Mouse (Mus musculus) kidney, adult 11 months (tissue): ENCODE results near the gene Clasp2.
"Not testable (repeated sequence)": the region's sequence is repeated elsewhere in the genome, so short reads cannot be mapped to it uniquely, and the experiment has no call there.

Experiments used
- DNase-seq: peaks from one replicate; pipeline ENCODE4 v3.0.0; 2022

Gene Clasp2

GRCm38 (mm10) chr9:113830219-113830618 is 88.9 kb downstream of the Clasp2 start:
- DNase-seq, result no peak

- no peak for DNase-seq
Measured at GRCm38 (mm10) chr9:113833481-113833880, 92.2 kb downstream of the Clasp2 start.

DNA sequence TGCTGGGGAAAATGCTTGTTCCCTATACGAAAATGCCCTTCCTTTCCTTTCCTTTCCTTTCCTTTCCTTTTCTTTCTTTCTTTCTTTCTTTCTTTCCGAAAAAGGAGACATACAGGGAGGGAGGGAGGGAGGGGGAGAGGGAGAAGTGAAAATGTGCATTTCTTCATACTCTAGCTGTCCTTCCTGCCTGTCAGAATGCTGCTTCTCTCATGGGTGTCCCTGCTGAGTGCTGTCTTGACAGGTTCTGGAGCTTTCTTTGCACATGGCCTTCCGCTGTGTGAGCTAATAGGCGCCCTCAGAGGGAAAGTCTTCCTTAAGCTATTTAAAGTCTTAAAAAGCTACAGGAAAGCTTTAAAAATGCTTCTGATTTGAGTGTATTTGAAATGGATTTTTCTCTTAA is 95.7 kb downstream of the Clasp2 start:
- DNase-seq, result no peak

GRCm38 (mm10) chr9:113837461-113837860 is 96.2 kb downstream of the Clasp2 start:
- DNase-seq, result no peak

DNA sequence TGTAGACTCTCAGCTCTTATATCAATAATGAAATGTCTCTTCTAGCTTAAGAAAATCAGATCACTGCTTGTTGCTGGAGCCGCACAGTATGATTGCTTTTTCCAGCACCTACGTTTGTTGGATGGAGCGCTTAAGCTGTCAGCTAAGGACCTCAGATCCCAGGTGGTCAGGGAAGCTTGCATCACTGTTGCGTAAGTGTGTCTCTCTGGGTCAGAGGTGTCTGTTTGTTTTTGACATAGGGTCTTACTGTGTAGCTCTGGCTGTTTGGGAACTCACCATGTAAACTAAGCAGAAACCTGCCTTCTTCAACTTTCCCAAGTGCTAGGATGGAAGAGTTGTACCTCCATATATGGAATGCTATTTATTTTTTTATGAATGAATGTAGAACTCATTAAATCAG is 102.8 kb downstream of the Clasp2 start:
- DNase-seq, result no peak

DNA sequence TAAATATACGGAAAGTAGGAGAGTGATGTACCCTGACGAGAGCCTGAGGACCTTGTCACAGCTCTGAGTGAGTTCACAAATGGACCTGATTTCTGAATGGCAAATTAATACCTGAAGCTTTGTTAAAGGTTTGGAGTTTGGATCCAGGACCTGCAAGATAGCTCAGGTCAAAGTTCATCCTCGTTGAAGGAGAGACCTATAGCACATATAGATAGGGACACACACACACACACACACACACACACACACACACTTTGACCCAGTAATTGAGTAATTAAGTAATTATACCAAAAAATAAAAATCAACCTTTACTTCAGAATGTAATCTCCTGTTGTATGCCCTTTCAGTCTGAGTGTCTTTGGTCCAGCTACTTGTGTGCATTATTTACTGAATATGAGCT is 114.2 kb downstream of the Clasp2 start:
- DNase-seq, result no peak

DNA sequence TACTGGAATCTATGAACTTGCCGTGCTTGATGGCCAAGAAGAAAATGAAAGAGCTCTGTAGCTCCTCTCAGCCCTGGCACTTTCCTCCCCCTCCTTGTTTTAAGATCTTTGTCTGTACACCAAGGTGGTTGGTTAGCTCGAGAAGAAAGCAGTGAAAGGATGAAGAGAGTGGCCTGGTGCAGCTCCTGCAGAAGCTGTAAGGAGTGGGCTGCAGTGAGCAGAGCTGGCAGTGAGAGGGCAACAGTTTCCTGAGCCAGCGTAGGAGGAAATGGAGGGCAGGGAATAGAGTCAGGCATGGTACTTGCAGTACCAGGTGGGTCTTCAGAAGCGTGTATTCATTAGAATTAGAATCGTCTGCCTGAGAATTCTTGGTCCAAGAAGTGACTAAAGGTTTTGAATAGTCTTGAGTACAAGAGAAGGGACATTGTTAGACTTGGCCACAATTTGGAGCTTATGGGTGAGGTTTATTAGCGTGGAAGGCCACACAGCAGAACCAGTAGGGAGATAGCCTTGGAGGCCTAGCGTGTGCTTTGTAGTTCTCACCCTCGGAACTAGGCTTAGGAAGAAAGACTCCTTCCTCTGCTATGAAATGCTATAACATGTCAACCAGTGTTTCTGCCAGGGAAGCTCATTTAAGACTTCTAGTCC is 116.1 kb downstream of the Clasp2 start:
- no peak for DNase-seq

GRCm38 (mm10) chr9:113857929-113858440 is 116.7 kb downstream of the Clasp2 start:
- DNase-seq, result no peak

- no peak for DNase-seq
Measured at GRCm38 (mm10) chr9:113859420-113859819, 118.1 kb downstream of the Clasp2 start.

DNA sequence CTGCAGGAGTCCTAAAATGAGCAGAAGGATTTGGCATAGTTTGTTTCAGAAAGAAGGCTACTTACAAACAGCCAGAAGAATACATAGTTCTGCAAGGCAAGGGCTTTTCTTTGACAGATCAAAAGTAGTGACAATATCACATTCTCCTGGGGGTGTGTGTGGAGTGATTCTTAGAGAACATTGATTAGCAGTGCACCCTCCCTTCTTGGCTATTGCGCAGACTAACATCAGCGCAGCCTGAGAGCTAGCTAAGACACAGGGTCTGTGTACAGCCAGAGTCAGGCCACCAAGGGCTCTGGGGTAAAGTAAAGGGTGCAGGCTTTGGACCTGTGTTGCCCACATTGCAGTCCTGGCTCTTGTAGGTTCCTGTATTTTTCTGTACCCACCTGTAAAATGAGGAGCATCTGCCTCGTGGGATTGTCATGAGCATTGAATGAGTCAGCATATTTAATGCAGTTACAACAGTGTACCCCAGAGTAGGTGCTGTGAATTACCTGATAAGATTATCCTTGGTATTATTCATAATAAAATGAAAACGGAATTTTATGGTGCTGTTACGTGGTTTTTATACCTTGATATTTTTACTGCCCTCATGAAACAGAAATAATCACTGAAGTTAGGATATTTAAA is 122.2 kb downstream of the Clasp2 start:
- DNase-seq, result no peak

DNA sequence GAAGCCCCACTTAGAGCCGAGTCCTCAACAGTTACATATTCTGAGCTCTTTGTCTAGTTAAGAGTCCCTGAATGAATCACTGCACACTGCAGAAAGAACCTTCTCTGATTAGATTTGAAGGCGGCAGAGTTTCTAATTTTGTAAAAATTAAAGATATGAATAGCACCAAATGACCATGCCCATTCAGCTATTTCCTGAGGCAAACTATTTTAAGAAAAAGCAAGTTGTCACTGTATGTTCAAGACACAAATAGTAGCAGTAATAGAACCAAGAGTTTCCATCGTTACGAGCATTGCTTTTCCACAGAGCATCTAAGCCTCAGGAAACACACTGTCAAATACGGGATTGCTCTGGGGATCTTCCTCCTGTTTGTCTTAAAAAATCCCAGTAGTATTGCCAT is 126.7 kb downstream of the Clasp2 start:
- no peak for DNase-seq

DNA sequence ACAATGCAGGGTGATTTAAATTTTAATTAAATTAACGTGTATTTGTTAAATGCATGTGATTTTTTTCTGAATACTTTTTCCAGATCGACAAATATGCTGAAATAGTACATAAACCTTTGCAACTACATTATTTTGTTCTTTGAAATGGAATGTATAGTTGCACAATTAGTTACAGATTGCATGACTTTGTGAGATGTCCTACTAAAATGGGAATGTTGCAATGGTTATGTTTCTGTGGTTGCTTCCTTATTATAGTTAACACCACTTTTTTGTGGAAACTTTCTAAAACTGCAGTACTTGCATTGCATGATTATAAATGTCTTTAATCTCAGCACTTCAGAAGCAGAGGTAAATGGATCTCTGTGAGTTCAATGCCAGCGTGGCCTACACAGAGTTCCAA is 153.6 kb downstream of the Clasp2 start:
- no peak for DNase-seq

GRCm38 (mm10) chr9:113903136-113903535 is 161.9 kb downstream of the Clasp2 start:
- no peak for DNase-seq

DNA sequence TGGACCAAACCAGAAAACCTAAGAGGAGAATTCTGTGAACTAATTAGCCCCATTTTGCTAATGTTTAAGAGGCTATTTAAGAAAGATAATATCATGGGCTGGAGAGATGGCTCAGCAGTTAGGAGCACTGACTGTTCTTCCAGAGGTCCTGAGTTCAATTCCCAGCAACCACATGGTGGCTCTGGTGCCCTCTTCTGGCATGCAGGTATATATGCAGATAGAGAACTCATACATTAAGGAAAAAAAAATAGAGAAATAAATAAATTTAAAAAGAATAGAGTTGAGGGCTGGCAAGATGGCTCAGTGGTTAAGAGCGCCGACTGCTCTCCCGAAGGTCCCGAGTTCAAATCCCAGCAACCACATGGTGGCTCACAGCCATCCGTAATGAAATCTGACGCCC is 163.0 kb downstream of the Clasp2 start:
- not testable (repeated sequence) for DNase-seq

DNA sequence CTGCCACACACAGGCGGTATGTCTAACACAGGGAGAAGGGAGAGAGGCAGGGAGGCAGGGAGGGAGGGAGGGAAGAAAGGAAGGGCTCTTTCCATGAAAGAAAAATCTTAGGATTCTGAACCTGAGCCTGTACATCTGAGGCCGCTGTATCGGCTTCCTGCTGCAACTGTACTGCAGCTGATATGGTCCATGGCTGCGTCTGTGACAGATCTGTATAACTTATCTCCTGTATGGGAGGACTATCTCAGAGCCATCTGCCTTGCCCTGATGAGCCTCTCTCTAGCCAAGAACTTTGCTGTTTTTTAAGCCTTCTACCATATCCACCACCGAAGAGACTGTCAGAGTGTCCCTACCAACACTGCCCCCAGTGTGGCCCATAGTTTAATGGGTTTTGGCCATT is 174.5 kb downstream of the Clasp2 start:
- DNase-seq, result no peak

- DNase-seq, result no peak
Measured at GRCm38 (mm10) chr9:113922677-113923076, 181.4 kb downstream of the Clasp2 start.

DNA sequence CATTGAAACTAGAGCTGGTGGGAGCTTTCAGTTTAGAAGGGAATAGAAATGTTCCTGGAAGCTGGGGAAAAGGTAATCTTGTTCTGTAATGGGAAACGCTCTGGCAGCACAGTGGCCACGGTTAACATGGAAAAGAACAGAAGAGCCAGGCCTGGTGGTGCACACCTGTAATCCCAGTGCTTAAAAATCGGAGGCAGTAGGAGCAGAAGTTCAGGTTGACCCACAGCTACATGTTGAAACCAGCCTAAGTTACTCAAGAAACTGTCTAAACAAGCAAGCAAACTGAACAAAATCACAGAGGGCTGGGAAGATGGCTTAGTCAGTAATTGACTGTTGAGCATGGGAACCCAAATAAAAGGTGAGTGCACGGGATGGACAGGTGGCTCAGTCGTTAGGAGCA is 183.6 kb downstream of the Clasp2 start:
- no peak for DNase-seq

DNA sequence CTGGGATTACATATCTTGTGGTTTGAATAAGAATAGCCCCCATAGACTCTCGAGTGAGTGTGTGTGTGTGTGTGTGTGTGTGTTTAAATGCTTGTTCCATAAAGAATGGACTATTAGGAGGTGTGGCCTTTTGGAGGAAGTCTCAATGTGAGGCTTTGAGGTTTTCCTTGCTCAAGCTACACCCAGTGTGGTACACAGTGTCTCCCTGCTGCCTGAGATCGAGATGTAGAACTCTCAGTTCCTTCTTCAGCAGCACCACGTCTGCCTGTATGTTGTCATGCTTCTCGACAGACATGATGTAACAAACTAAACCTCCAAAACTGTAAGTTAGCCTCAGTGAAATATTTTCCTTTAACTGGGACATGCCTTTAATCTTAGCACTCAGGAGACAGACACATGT is 187.3 kb downstream of the Clasp2 start:
- DNase-seq, result no peak

DNA sequence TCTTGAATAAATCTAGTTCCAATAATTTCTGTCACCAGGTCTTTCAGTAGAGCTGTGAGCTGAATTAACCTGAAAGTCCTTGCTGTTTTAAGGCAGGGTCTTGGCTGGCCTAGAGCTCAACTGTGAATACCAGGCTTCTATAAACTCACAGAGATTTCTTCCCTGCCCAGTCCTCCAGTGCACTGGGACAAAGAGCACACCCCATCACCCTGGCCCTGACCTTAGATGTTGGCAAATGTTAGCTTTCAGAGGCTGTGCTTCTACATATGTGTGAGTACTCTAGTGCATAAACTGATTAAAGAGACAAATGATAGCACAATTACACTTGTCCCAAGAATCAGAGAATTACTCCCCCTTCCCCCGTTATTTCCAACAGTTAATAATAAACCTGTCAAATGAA is 188.4 kb downstream of the Clasp2 start:
- no peak for DNase-seq

GRCm38 (mm10) chr9:113930534-113931374 is 189.5 kb downstream of the Clasp2 start, which contains the start of gene Ubp1:
Gene Ubp1 (plus strand): TSS chr9:113930934.
- DNase-seq, result peak; percentile 99

DNA sequence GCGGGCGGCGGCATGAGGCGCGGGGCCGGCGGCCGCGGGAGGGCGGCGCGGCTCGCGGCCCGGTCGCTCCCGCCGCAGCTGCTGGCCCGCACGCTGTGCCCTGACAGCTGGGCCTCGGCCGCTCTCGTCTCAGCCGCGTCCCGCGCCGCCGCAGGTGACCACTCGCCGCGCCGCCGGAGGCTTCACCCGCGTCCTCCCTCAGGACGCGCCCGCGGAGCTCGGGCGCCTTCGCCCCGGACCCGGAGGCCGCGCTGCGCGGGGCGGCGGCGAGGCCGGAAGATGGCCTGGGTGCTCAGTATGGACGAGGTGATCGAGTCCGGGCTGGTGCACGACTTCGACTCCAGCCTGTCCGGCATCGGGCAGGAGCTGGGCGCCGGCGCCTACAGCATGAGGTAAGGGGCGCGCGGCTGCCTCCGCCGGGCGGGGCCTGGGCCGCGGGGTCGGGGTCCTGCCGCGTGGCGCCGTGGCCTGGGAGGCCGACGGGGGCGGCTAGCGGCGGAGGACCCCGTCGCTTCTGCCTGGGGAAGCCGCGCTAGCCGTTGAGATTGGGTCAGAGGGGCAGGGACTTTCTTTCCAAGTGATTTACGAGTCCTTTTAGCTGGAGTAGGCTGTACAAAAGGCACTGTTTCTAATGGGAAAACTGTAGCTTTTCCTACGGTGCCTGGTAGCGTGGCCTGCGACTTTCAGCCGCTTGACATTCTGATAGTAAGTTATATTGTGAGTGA is 190.3 kb downstream of the Clasp2 start:
- DNase-seq, result peak; percentile 30

GRCm38 (mm10) chr9:113932100-113932470 is 190.8 kb downstream of the Clasp2 start:
- peak; percentile 15 for DNase-seq

DNA sequence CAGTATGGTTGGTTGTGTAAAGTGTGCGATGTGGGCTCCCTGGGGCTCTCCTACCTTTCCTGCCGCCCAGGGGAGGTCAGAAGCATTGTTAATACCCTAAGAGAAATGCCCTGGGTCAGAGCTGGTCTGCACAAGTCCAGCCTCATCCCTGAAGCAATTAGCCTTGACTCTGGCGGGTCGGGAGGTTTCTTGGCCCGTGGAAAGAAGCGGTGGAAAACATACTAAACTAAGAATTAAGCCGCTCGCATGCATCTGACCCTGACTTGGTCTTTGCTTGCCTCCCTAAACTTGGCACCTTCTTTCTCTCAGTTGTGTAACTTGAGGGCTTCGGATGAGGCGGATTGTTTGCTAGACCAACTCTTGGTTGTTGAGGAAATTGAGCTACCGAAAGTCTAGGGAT is 191.2 kb downstream of the Clasp2 start:
- DNase-seq, result peak; percentile 14
